ENCODE assay signal across 9 mouse cellular contexts in the genomic region with DNA sequence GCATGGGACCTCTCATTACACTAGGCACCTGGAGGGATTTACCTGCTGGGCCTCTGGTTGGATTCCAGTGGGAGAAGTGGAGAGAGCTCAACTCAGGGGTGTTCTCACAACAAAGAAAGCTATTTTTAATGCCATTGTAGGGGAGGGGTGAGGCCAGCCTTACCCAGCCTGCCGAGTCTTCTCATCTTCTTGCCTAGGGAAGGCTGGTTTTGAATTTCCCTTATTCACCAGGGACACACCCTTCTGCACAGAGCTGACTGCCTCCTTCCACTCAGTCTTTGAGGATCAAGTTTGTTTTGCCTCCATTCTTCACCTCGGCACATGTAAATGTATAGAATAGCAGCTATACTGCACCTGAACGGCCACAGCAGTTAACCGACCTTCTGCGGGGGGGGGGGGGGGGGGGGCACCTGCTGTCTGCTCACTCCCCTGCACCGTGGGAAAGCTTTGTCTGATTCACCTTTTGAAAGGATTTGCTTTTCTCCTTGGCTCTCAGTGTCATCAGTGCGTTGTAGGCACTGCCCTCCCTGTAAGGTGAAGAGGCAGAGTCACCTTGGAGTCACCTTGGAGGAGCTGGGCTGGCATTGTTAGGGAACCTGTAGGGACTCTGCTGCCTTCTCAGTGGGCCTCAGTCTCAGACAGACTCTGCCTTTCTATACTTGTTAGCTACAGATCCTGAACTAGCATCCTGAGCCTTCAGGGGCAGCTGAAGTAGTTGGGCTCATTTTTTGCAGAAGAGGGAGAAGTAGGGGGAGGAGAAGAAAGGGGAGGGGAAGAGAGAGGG. TPM values are rescaled to one million over a fixed set of nuclear protein-coding genes. Genes with fewer than 3 reads are reported as not detected.
DNase-seq lines count a peak whose midpoint lies in the region; ATAC-seq and TF ChIP-seq lines count a peak whose summit lies in the region.
"Had no signal": no experiment of that assay in that cellular context is flagged by ENCODE, and none has a peak within 500 bp of the region (broad histone marks: within the 10 kb centered on the region; RNA-seq: fewer than 3 reads in every experiment).

No protein-coding gene starts in this region.

- no peak for ATAC-seq in neural tube, embryonic 11.5 days (ENCODE audit: insufficient read depth, low FRiP score, low TSS enrichment)
- peak; percentile 18; the same call in 1 of the 2 replicates for ATAC-seq in forebrain, embryonic 14.5 days
- no peak for ATAC-seq in midbrain, embryonic 12.5 days (ENCODE audit: low FRiP score, low read depth)
- ATAC-seq: inflammation-experienced regulatory T-cells, adult 6 months had no signal

- no peaks in the 10 kb centered on the region for H3K9me3 ChIP-seq in neural tube, embryonic 11.5 days (ENCODE audit: control insufficient read depth, low read length)
- H3K9me3 ChIP-seq in forebrain, embryonic 14.5 days (replicated peaks; ENCODE audit: control insufficient read depth, low read length): no peaks in the 10 kb centered on the region
- H3K9me3 ChIP-seq in midbrain, embryonic 12.5 days: no peaks in the 10 kb centered on the region

- WGBS in neural tube, embryonic 11.5 days: 14% methylated on average over 6 of the region's 7 CpGs
- WGBS in forebrain, embryonic 14.5 days: 2% methylated on average over 6 of the region's 7 CpGs
- 9% methylated on average over 6 of the region's 7 CpGs for WGBS in midbrain, embryonic 12.5 days

- no peaks in the 10 kb centered on the region for H3K36me3 ChIP-seq in neural tube, embryonic 11.5 days (ENCODE audit: control insufficient read depth, insufficient read depth, low read length)
- H3K36me3 ChIP-seq in forebrain, embryonic 14.5 days (ENCODE audit: control insufficient read depth, insufficient read depth, low read length): no peaks in the 10 kb centered on the region
- H3K36me3 ChIP-seq in midbrain, embryonic 12.5 days: no peaks in the 10 kb centered on the region

- DNase-seq in neural tube, embryonic 11.5 days (ENCODE audit: low spot score): peak; percentile 21
- DNase-seq in neural tube, embryonic 10.5 days (ENCODE audit: extremely low spot score, low spot score): no peak
- no peak for DNase-seq in forebrain, embryonic 14.5 days (ENCODE audit: low spot score)
- DNase-seq in thymus, adult 18-20 months: no peak
- no peak for DNase-seq in thymus, postnatal 14 days
- DNase-seq in left cerebral cortex, adult 2 months (ENCODE audit: extremely low spot score in 1 of 2, low spot score in 2 of 2): no peak
- DNase-seq: lung, adult 18-20 months had no signal

- no peaks in the 10 kb centered on the region for H3K27me3 ChIP-seq in neural tube, embryonic 11.5 days (ENCODE audit: control insufficient read depth, insufficient read depth, low read length)
- no peaks in the 10 kb centered on the region for H3K27me3 ChIP-seq in forebrain, embryonic 14.5 days (replicated peaks; ENCODE audit: control insufficient read depth, insufficient read depth, low read length)
- H3K27me3 ChIP-seq in midbrain, embryonic 12.5 days: peaks cover 25% of the 10 kb centered on the region; the same call in 1 of the 2 replicates

- H3K9ac ChIP-seq in neural tube, embryonic 11.5 days (ENCODE audit: low read length): no peak overlapping the region
- H3K9ac ChIP-seq in forebrain, embryonic 14.5 days (ENCODE audit: low read length): peak overlapping the region; percentile 32; the same call in 1 of the 2 replicates
- H3K9ac ChIP-seq in midbrain, embryonic 12.5 days (replicated peaks): no peak overlapping the region

- no peak for TF ChIP-seq CTCF in left cerebral cortex, adult 2 months (IDR thresholded peaks at IDR 0.05)

- peaks cover 3% of the 10 kb centered on the region for H3K4me1 ChIP-seq in neural tube, embryonic 11.5 days (ENCODE audit: control insufficient read depth, insufficient read depth, low read length)
- peaks cover 17% of the 10 kb centered on the region for H3K4me1 ChIP-seq in forebrain, embryonic 14.5 days (ENCODE audit: control insufficient read depth, insufficient read depth, low read length)
- H3K4me1 ChIP-seq in midbrain, embryonic 12.5 days: peaks cover 22% of the 10 kb centered on the region

- H3K4me2 ChIP-seq in neural tube, embryonic 11.5 days (ENCODE audit: low read depth): no peak overlapping the region
- H3K4me2 ChIP-seq in forebrain, embryonic 14.5 days (ENCODE audit: low read length): peak overlapping the region; percentile 38
- H3K4me2 ChIP-seq in midbrain, embryonic 12.5 days (replicated peaks): peak overlapping the region; percentile 42

- no peak overlapping the region for H3K4me3 ChIP-seq in neural tube, embryonic 11.5 days (ENCODE audit: low read depth, low read length)
- no peak overlapping the region for H3K4me3 ChIP-seq in forebrain, embryonic 14.5 days (ENCODE audit: low read depth, low read length)
- no peak overlapping the region for H3K4me3 ChIP-seq in midbrain, embryonic 12.5 days
- no peak overlapping the region for H3K4me3 ChIP-seq in left cerebral cortex, adult 2 months

- H3K27ac ChIP-seq in neural tube, embryonic 11.5 days (ENCODE audit: low read depth, low read length): no peak overlapping the region
- no peak overlapping the region for H3K27ac ChIP-seq in forebrain, embryonic 14.5 days (ENCODE audit: low read depth, low read length)
- peak overlapping the region; percentile 69 for H3K27ac ChIP-seq in midbrain, embryonic 12.5 days (replicated peaks)
- H3K27ac ChIP-seq in left cerebral cortex, adult 2 months: no peak overlapping the region

- intact Hi-C loops in left cerebral cortex, adult 2 months (cut with DNase I): no loop called here

RNA-seq across cellular contexts. Expression of gene Parva, which starts 10.4 kb away (rescaled TPM):
- 50.4 and 57.3 TPM in 2 replicates for polyA plus RNA-seq in neural tube, embryonic 11.5 days (2014; fragmentation: Nextera tagmentation; extraction: Ambion mirVana)
- 17.4 and 22.2 TPM in 2 replicates for polyA plus RNA-seq in forebrain, embryonic 14.5 days (2014; fragmentation: Nextera tagmentation; extraction: Ambion mirVana)
- polyA plus RNA-seq in midbrain, embryonic 12.5 days (2016; fragmentation: Nextera tagmentation; extraction: Ambion mirVana): 54.8 and 55.6 TPM in 2 replicates
- 10 to 100 TPM; 52.8 to 57.2 TPM for total RNA-seq in left cerebral cortex, adult 2 months (2021)
- polyA plus RNA-seq: inflammation-experienced regulatory T-cells, adult 6 months had no signal
